Mouse (Mus musculus) bone marrow macrophage, adult 2 months (primary cell): ENCODE measurements around the gene Pcca.

ENCODE experiments used
- CTCF ChIP-seq: IDR thresholded peaks from 2 replicates; pipeline ENCODE4 v1.5.1; 2012; ENCODE audit warnings: low read depth, mild to moderate bottlenecking, low read length, moderate library complexity
- POLR2A ChIP-seq: IDR thresholded peaks from 2 replicates; pipeline ENCODE4 v1.6.1; 2012; ENCODE audit warnings: mild to moderate bottlenecking, low read depth, low read length, borderline replicate concordance

DNA sequence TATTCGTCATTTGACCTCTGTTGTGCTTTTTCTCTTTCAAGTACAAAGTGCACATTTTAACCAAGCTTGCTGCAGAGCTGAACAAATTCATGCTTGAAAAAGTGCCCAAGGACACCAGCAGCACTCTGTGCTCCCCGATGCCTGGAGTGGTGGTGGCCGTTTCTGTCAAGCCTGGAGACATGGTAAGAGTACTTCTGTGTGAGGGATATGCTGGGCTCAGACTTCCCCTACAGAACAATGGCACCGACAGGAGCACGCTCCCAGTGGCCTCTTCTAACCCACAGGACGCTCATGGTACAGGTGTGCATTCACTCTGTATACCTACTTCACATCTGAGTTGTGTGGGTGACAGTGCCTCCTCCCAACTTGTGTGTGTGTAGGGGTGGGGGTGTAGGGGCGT is 342.6 kb downstream of the Pcca start:
- TF ChIP-seq CTCF, result no peak
- TF ChIP-seq POLR2A, result no peak
